Mouse (Mus musculus): ENCODE measurements at regions not wholly inside any gene's neighbourhood (a gene's known extent, or its start where the extent isn't known, plus 50 kb on each side); places are given as distances from the start of the nearest gene placed in this dataset.

- Histone ChIP-seq H3K27ac (ENCODE audit: insufficient read depth, low read length) (no peak overlapping the region), H3K4me1 (ENCODE audit: control insufficient read depth, insufficient read depth, low read length) (no peaks in the 10 kb centered on the region), H3K4me3 (ENCODE audit: insufficient read depth, low read length) (no peak overlapping the region)
- no peak for TF ChIP-seq POLR2A (IDR thresholded peaks at IDR 0.05; ENCODE audit: extremely low read depth, insufficient read depth, low read length)
- no peak for TF ChIP-seq CTCF (IDR thresholded peaks at IDR 0.05; ENCODE audit: extremely low read depth, insufficient read depth, low read length)
Observed at GRCm38 (mm10) chr2:178987935-178988334, 454.3 kb upstream of the Cdh4 start.

DNA sequence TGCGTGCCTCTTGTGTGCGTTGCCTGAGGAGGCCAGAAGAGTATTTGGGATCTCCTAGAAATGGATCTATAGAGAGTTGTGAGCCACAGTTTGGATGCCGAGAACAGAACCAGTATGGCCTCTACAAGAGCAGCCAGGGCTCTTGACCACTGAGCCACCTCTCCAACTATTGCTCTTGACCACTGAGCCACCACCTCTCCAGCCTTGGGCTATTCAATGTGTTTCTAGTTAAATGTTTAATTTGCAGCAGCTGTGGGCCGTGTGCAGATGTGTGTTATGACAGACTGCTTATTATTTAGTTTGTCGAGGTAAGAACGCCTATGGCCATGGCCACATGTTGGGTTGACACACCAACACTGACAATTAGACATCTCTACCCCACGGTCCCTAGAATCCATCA lies 452.9 kb upstream of the Cdh4 start:
- H3K4me3 ChIP-seq (ENCODE audit: insufficient read depth, low read length) = no peak overlapping the region
- TF ChIP-seq CTCF (IDR thresholded peaks at IDR 0.05; ENCODE audit: extremely low read depth, insufficient read depth, low read length) = no peak
- no peak for TF ChIP-seq POLR2A (IDR thresholded peaks at IDR 0.05; ENCODE audit: extremely low read depth, insufficient read depth, low read length)
- no peaks in the 10 kb centered on the region for H3K4me1 ChIP-seq (ENCODE audit: control insufficient read depth, insufficient read depth, low read length)
- H3K27ac ChIP-seq (ENCODE audit: insufficient read depth, low read length) = no peak overlapping the region

GRCm38 (mm10) chr2:178989784-178990183 lies 452.4 kb upstream of the Cdh4 start:
- no peaks in the 10 kb centered on the region for H3K4me1 ChIP-seq (ENCODE audit: control insufficient read depth, insufficient read depth, low read length)
- H3K4me3 ChIP-seq (ENCODE audit: insufficient read depth, low read length) = no peak overlapping the region
- no peak overlapping the region for H3K27ac ChIP-seq (ENCODE audit: insufficient read depth, low read length)
- TF ChIP-seq CTCF (IDR thresholded peaks at IDR 0.05; ENCODE audit: extremely low read depth, insufficient read depth, low read length) (no peak), POLR2A (IDR thresholded peaks at IDR 0.05; ENCODE audit: extremely low read depth, insufficient read depth, low read length) (no peak)

DNA sequence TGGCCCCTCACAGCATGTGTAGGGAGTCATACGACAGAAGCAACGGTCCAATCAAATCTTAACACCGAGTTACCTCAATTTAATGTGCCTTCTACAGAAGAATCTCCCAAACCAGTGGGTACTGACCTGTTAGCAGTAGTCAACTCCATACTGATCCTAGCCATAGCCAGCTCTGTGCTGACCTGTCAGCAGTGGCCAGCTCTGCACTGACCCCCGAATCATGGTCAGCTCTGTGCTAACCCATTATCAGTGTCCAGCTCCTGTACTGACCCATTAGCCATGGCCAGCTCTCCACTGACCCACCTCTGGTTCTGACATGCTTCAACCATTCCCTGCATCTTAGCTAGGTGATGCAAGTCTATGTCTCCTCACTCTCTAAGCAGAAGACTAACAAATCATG lies 451.3 kb upstream of the Cdh4 start:
- no peak for TF ChIP-seq CTCF (IDR thresholded peaks at IDR 0.05; ENCODE audit: extremely low read depth, insufficient read depth, low read length)
- TF ChIP-seq POLR2A (IDR thresholded peaks at IDR 0.05; ENCODE audit: extremely low read depth, insufficient read depth, low read length) = no peak
- Histone ChIP-seq H3K4me1 (ENCODE audit: control insufficient read depth, insufficient read depth, low read length) (no peaks in the 10 kb centered on the region), H3K4me3 (ENCODE audit: insufficient read depth, low read length) (no peak overlapping the region), H3K27ac (ENCODE audit: insufficient read depth, low read length) (no peak overlapping the region)

DNA sequence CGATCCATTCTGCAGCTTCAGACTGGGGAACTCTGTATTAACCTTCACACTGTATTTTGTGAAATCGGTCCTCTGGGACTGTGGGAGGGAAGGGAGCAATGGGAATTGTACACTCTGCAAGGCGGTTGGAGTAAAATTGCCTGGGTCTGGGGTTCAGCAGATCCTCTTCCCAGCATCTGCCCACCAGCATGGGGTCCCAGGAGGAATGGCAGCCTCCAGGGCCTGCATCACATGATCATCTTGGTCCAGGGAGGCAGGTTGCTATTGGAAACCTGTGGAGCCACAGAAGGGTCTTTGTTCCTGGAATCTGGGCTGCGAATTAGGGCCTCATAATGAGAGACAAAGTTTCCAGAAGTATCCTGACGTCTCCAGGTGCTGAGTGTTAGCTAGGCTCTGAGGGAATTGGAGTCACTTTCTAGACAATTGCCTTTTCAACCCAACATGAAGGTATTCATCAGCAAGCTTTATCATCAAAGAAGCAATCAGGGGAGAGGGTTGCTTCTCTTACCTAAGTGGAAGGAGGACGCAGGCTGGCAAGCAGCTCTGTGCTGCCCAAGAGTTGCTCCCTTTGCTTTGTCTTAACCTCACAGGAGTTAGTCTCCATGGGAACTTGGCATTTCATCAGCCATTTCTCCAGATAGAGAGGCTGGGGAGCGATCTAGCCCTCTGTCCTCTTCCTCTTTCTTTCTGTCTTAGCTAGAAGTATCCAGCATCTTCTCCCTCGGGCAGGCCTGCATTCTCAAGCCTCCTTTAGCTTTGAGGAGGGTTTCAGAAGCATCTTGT lies 449.7 kb upstream of the Cdh4 start:
- no peaks in the 10 kb centered on the region for H3K4me1 ChIP-seq (ENCODE audit: control insufficient read depth, insufficient read depth, low read length)
- TF ChIP-seq POLR2A (IDR thresholded peaks at IDR 0.05; ENCODE audit: extremely low read depth, insufficient read depth, low read length) (no peak), CTCF (IDR thresholded peaks at IDR 0.05; ENCODE audit: extremely low read depth, insufficient read depth, low read length) (no peak)
- H3K27ac ChIP-seq (ENCODE audit: insufficient read depth, low read length) = no peak overlapping the region
- H3K4me3 ChIP-seq (ENCODE audit: insufficient read depth, low read length) = no peak overlapping the region

DNA sequence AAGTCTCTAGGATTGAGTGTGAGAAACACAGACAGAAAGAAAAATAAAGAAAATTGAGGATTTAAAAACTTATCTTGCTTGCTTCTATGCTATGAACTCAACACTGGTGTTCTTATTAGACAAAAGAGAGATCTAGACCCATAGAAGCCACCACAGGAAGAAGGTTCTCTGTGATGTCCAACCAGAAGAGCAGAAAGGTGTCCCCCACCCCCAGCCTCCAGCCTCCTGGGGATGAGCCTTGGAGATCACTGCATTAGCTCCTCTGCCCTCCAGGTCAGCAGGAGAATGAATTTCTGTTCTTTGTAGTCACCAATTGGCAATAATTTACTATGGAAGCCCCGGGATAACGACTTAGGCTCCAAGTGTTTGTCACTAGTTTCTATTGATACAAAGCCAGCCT lies 444.3 kb upstream of the Cdh4 start:
- Histone ChIP-seq H3K27ac (ENCODE audit: insufficient read depth, low read length) (no peak overlapping the region), H3K4me1 (ENCODE audit: control insufficient read depth, insufficient read depth, low read length) (no peaks in the 10 kb centered on the region), H3K4me3 (ENCODE audit: insufficient read depth, low read length) (no peak overlapping the region)
- TF ChIP-seq CTCF (IDR thresholded peaks at IDR 0.05; ENCODE audit: extremely low read depth, insufficient read depth, low read length) (no peak), POLR2A (IDR thresholded peaks at IDR 0.05; ENCODE audit: extremely low read depth, insufficient read depth, low read length) (no peak)

DNA sequence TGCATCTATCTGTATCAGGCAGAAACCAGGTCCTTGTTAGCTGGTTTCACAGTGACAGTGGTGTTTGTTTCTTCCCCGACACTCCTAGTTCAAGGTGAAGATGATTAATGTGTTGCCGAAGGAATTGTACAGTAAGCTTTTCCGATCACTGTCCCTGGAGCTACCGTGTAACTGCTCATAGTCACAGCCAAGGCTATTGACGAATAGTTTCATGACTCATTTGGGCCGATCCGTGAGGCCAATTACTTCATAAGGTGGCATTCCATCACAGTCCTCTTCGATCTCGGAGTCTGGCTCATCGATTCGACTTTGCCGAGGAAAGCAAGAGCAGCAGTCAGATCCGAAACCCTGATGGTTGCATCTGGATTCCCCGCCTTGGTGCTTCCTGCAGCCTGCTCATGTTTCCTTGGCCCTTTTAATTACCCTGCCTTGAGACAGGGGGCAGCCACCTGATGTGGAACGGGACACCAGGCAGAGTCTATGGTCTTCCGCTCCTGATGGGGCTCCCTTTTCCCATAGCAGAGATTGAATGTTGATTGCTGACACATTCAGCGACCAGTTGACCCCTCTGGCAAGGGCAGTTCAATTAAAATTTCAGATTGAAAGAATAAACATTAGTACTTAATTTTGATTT lies 441.7 kb upstream of the Cdh4 start:
- no peak overlapping the region for H3K4me3 ChIP-seq (ENCODE audit: insufficient read depth, low read length)
- no peaks in the 10 kb centered on the region for H3K4me1 ChIP-seq (ENCODE audit: control insufficient read depth, insufficient read depth, low read length)
- TF ChIP-seq POLR2A (IDR thresholded peaks at IDR 0.05; ENCODE audit: extremely low read depth, insufficient read depth, low read length) = no peak
- TF ChIP-seq CTCF (IDR thresholded peaks at IDR 0.05; ENCODE audit: extremely low read depth, insufficient read depth, low read length) = no peak
- no peak overlapping the region for H3K27ac ChIP-seq (ENCODE audit: insufficient read depth, low read length)

DNA sequence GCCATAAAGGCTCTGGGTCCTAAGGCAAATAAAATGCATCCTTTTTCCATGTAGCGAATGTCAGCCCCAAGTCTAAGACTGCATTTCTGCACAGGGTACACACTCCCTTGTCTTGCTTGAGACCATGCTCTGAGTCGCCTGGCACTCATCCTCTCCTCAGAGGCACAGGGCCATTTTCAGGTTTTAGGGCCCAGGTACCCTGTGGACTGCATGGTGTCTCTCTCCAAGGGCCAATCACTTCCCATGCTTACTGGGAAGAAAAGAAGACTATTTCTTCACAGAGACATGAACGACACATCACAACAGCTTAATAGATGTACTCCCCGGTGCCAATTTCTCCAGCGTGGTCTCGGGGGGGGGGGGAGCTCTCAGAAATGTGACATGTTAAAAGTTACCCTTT lies 434.5 kb upstream of the Cdh4 start:
- H3K4me3 ChIP-seq (ENCODE audit: insufficient read depth, low read length) = no peak overlapping the region
- H3K4me1 ChIP-seq (ENCODE audit: control insufficient read depth, insufficient read depth, low read length) = no peaks in the 10 kb centered on the region
- no peak for TF ChIP-seq CTCF (IDR thresholded peaks at IDR 0.05; ENCODE audit: extremely low read depth, insufficient read depth, low read length)
- TF ChIP-seq POLR2A (IDR thresholded peaks at IDR 0.05; ENCODE audit: extremely low read depth, insufficient read depth, low read length) = no peak
- H3K27ac ChIP-seq (ENCODE audit: insufficient read depth, low read length) = no peak overlapping the region

- TF ChIP-seq POLR2A (IDR thresholded peaks at IDR 0.05; ENCODE audit: extremely low read depth, insufficient read depth, low read length) (no peak), CTCF (IDR thresholded peaks at IDR 0.05; ENCODE audit: extremely low read depth, insufficient read depth, low read length) (no peak)
- Histone ChIP-seq H3K27ac (ENCODE audit: insufficient read depth, low read length) (no peak overlapping the region), H3K4me1 (ENCODE audit: control insufficient read depth, insufficient read depth, low read length) (no peaks in the 10 kb centered on the region), H3K4me3 (ENCODE audit: insufficient read depth, low read length) (no peak overlapping the region)
Observed at GRCm38 (mm10) chr2:179013891-179014593, 428.2 kb upstream of the Cdh4 start.
